Mouse (Mus musculus) myocyte (in vitro differentiated cells): ENCODE results near the gene Grk3. TPM values are rescaled to one million over a fixed set of nuclear protein-coding genes. Genes with fewer than 3 reads are reported as not detected.
A peak's percentile ranks its signal among the peaks of the same experiment; 100 is the strongest.

ENCODE experiments used
- H3K27me3 ChIP-seq: one replicate; pipeline ENCODE4 v1.6.1; 2011; ENCODE audit not compliant: control insufficient read depth, insufficient read depth, insufficient read length
- H3K36me3 ChIP-seq: one replicate; pipeline ENCODE4 v1.6.1; 2011; ENCODE audit not compliant: control insufficient read depth, insufficient read depth
- H3K4me2 ChIP-seq: one replicate; pipeline ENCODE4 v1.6.1; 2011; ENCODE audit warnings: low read depth, control low read depth
- H3K4me3 ChIP-seq: one replicate; pipeline ENCODE4 v1.5.1; 2011; ENCODE audit warnings: mild to moderate bottlenecking, control low read depth, moderate library complexity
- H3K79me2 ChIP-seq: one replicate; pipeline ENCODE4 v1.6.1; 2011; ENCODE audit not compliant: control insufficient read depth, insufficient read depth
- H3ac ChIP-seq: one replicate; pipeline ENCODE4 v1.6.1; 2011; ENCODE audit not compliant: control insufficient read depth, insufficient read length
- CEBPB ChIP-seq: IDR thresholded peaks from 2 replicates; pipeline ENCODE4 v1.6.1; 2011; ENCODE audit warnings: mild to moderate bottlenecking, moderate library complexity; ENCODE audit not compliant: poor library complexity, insufficient read depth, severe bottlenecking
- E2F4 ChIP-seq: IDR thresholded peaks from one replicate; pipeline ENCODE4 v1.6.1; 2011; ENCODE audit warnings: mild to moderate bottlenecking, control low read depth, moderate library complexity; ENCODE audit not compliant: insufficient read depth
- MAX ChIP-seq: IDR thresholded peaks from one replicate; pipeline ENCODE4 v1.6.1; 2011; ENCODE audit warnings: low read depth, mild to moderate bottlenecking, control low read depth
- MYOD1 ChIP-seq, 3 experiments: IDR thresholded peaks; one replicate each; pipeline ENCODE4 v1.6.1; 2011; ENCODE audit warnings: control low read depth in 2 of 3, low read depth in 2 of 3, mild to moderate bottlenecking in 2 of 3, moderate library complexity in 1 of 3; ENCODE audit not compliant: insufficient read length in 2 of 3, control insufficient read depth in 1 of 3
- MYOG ChIP-seq, 3 experiments: IDR thresholded peaks; one replicate each; pipeline ENCODE4 v1.6.1; 2011; ENCODE audit warnings: control low read depth in 2 of 3, low read depth in 2 of 3, mild to moderate bottlenecking in 2 of 3; ENCODE audit not compliant: insufficient read length in 2 of 3, control insufficient read depth in 1 of 3, insufficient read depth in 1 of 3
- POLR2A ChIP-seq: IDR thresholded peaks from one replicate; pipeline ENCODE4 v1.6.1; 2011; ENCODE audit warnings: low read depth, mild to moderate bottlenecking, control low read depth, moderate library complexity; ENCODE audit not compliant: insufficient read length
- POLR2AphosphoS2 ChIP-seq: IDR thresholded peaks from one replicate; pipeline ENCODE4 v1.6.1; 2011; ENCODE audit warnings: low read depth, control low read depth; ENCODE audit not compliant: insufficient read length
- REST ChIP-seq: IDR thresholded peaks from one replicate; pipeline ENCODE4 v1.6.1; 2011; ENCODE audit warnings: mild to moderate bottlenecking, control low read depth, moderate library complexity; ENCODE audit not compliant: insufficient read depth, insufficient read length
- SRF ChIP-seq: IDR thresholded peaks from one replicate; pipeline ENCODE4 v1.6.1; 2011; ENCODE audit warnings: low read depth; ENCODE audit not compliant: control insufficient read depth, insufficient read length
- TCF12 ChIP-seq: IDR thresholded peaks from one replicate; pipeline ENCODE4 v1.6.1; 2011; ENCODE audit warnings: mild to moderate bottlenecking, control low read depth; ENCODE audit not compliant: poor library complexity, insufficient read depth, severe bottlenecking
- TCF3 ChIP-seq: IDR thresholded peaks from one replicate; pipeline ENCODE4 v1.6.1; 2011; ENCODE audit warnings: low read depth, control low read depth; ENCODE audit not compliant: insufficient read length
- USF1 ChIP-seq: IDR thresholded peaks from one replicate; pipeline ENCODE4 v1.6.1; 2011; ENCODE audit warnings: low read depth, mild to moderate bottlenecking, control low read depth, moderate library complexity
- polyA plus RNA-seq: library from polyadenylated mRNA; unstranded; fragments of >200 nt; fragmentation: generic; extraction: Trizol; gene quantifications from one replicate; pipeline ENCODE4 v1.2.1, GENCODE M21; 2012; ENCODE audit warnings: missing spikeins

Gene Grk3
- polyA plus RNA-seq, 1 experiment, result not detected

GRCm38 (mm10) chr5:113045511-113046273 lies 30.1 kb upstream of the Grk3 start:
- no peak for TF ChIP-seq TCF12
- peak in 1 of 3 experiments; percentile 56 for TF ChIP-seq MYOD1 (IDR thresholded peaks at IDR 0.05; ENCODE audit: control insufficient read depth in 1 of 3, insufficient read length in 2 of 3, low read depth in 2 of 3)
- Histone ChIP-seq H3K4me3 (no peak overlapping the region), H3ac (no peak overlapping the region), H3K4me2 (no peak overlapping the region), H3K36me3 (no peaks in the 10 kb centered on the region), H3K79me2 (no peaks in the 10 kb centered on the region), H3K27me3 (peaks cover 4% of the 10 kb centered on the region)

- Histone ChIP-seq H3K36me3 (no peaks in the 10 kb centered on the region), H3K27me3 (peaks cover 4% of the 10 kb centered on the region), H3K4me2 (no peak overlapping the region), H3ac (no peak overlapping the region), H3K79me2 (no peaks in the 10 kb centered on the region), H3K4me3 (no peak overlapping the region)
- TF ChIP-seq REST, result no peak
- TF ChIP-seq MYOD1 (IDR thresholded peaks at IDR 0.05; ENCODE audit: control insufficient read depth in 1 of 3, insufficient read length in 2 of 3, low read depth in 2 of 3), result no peak
- TF ChIP-seq USF1, result no peak
Measured at GRCm38 (mm10) chr5:113043531-113043930, 27.9 kb upstream of the Grk3 start.

GRCm38 (mm10) chr5:113041567-113042071 lies 26.0 kb upstream of the Grk3 start:
- H3K36me3 ChIP-seq, result no peaks in the 10 kb centered on the region
- peaks cover 4% of the 10 kb centered on the region for H3K27me3 ChIP-seq
- TF ChIP-seq E2F4, result no peak
- no peak for TF ChIP-seq TCF3
- TF ChIP-seq REST, result no peak
- TF ChIP-seq SRF, result no peak
- no peak for TF ChIP-seq POLR2A
- TF ChIP-seq CEBPB, result no peak
- TF ChIP-seq POLR2AphosphoS2, result no peak
- no peak for TF ChIP-seq USF1
- no peak for TF ChIP-seq TCF12
- TF ChIP-seq MAX, result no peak
- no peak for TF ChIP-seq MYOG (IDR thresholded peaks at IDR 0.05; ENCODE audit: control insufficient read depth in 1 of 3, insufficient read depth in 1 of 3, insufficient read length in 2 of 3, low read depth in 2 of 3)
- no peak for TF ChIP-seq MYOD1 (IDR thresholded peaks at IDR 0.05; ENCODE audit: control insufficient read depth in 1 of 3, insufficient read length in 2 of 3, low read depth in 2 of 3)
- H3ac ChIP-seq, result no peak overlapping the region
- no peak overlapping the region for H3K4me2 ChIP-seq
- H3K79me2 ChIP-seq, result no peaks in the 10 kb centered on the region
- no peak overlapping the region for H3K4me3 ChIP-seq

GRCm38 (mm10) chr5:113040776-113041175 lies 25.2 kb upstream of the Grk3 start:
- TF ChIP-seq TCF3 (no peak), USF1 (no peak), POLR2A (no peak), REST (no peak), MYOG (IDR thresholded peaks at IDR 0.05; ENCODE audit: control insufficient read depth in 1 of 3, insufficient read depth in 1 of 3, insufficient read length in 2 of 3, low read depth in 2 of 3) (no peak), SRF (no peak), E2F4 (no peak), CEBPB (no peak), MAX (no peak), POLR2AphosphoS2 (no peak), MYOD1 (IDR thresholded peaks at IDR 0.05; ENCODE audit: control insufficient read depth in 1 of 3, insufficient read length in 2 of 3, low read depth in 2 of 3) (no peak), TCF12 (no peak)
- Histone ChIP-seq H3ac (no peak overlapping the region), H3K36me3 (no peaks in the 10 kb centered on the region), H3K79me2 (no peaks in the 10 kb centered on the region), H3K4me3 (no peak overlapping the region), H3K27me3 (peaks cover 4% of the 10 kb centered on the region), H3K4me2 (no peak overlapping the region)

- no peak overlapping the region for H3K4me2 ChIP-seq
- H3K36me3 ChIP-seq, result no peaks in the 10 kb centered on the region
- no peak overlapping the region for H3K4me3 ChIP-seq
- H3K79me2 ChIP-seq, result no peaks in the 10 kb centered on the region
- no peaks in the 10 kb centered on the region for H3K27me3 ChIP-seq
- H3ac ChIP-seq, result no peak overlapping the region
- TF ChIP-seq MYOG (IDR thresholded peaks at IDR 0.05; ENCODE audit: control insufficient read depth in 1 of 3, insufficient read depth in 1 of 3, insufficient read length in 2 of 3, low read depth in 2 of 3) (no peak), E2F4 (no peak), REST (no peak), POLR2AphosphoS2 (no peak), MYOD1 (IDR thresholded peaks at IDR 0.05; ENCODE audit: control insufficient read depth in 1 of 3, insufficient read length in 2 of 3, low read depth in 2 of 3) (no peak), CEBPB (no peak), MAX (no peak)
Measured at GRCm38 (mm10) chr5:113038601-113039000, 23.0 kb upstream of the Grk3 start.
